Mouse (Mus musculus) hematopoietic stem cell, adult 5-6 weeks (primary cell): ENCODE results near the gene Ndufa10. TPM values are rescaled to one million over a fixed set of nuclear protein-coding genes. Genes with fewer than 3 reads are reported as not detected.
A peak's percentile ranks its signal among the peaks of the same experiment; 100 is the strongest.

Experiments
- ATAC-seq, 2 experiments: fragments of 125-278 bp in 1 of 2; replicated peaks in 1 of 2; 2 replicates each; pipeline ENCODE4 v1.8.0; 2016 to 2017; ENCODE audit warnings: inconsistent platforms in 2 of 2, mild to moderate bottlenecking in 2 of 2, moderate number of reproducible peaks in 2 of 2, low read depth in 1 of 2, moderate TSS enrichment in 1 of 2; ENCODE audit not compliant: low FRiP score in 2 of 2, poor library complexity in 2 of 2, severe bottlenecking in 2 of 2, insufficient read depth in 1 of 2, low TSS enrichment in 1 of 2
- total RNA-seq: library from RNA; stranded (forward); fragments of 172-1452, 232-1000 nt; gene quantifications from 2 replicates; pipeline ENCODE4 v1.2.3, GENCODE M21; 2017

Gene Ndufa10
- total RNA-seq, 1 experiment from 2014 or later: 84.7 TPM

DNA sequence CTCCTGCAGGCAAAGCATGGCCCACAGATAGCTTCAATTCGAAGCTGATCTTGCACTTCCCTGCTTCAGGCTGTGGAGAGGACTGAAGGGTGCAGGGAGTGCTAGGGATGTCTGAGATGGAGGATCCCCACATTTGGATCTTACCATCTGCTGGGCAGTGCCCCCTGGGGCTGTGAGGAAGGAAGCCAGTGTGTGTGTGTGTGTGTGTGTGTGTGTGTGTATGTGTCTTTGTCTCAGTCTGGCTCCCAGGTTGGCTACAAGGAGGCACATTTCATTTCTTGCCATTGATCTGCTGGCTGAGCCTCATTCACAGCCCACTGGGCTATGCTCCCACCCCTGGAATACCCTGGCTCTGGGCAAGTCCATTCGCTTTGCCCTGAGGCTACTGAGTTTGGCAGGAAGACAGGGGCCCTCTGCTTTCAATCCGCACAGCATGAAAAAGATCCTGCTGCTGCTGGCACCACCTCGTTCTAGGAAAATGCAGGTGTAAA, 36.8 kb downstream of the Ndufa10 start:
- ATAC-seq: no peak

DNA sequence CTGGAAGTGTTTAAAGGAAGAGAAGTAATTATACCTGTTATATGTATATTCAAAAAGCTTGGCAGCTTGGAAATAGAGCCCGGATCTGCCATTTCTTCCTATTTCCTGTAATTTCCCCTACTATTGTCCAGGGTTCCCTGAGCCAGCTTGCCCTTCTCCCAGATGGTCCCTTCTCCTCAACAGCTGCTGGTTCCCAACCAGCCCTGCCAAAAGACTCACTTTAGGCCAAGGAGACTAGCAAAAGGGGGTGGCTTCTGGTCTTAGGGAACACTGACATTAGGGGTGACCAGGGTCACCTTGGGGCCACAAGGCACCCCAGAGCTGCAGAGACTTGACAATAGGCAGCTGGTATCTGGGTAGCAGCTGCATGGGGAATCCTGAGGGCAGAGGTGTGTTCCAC, 38.7 kb downstream of the Ndufa10 start:
- ATAC-seq: no peak

DNA sequence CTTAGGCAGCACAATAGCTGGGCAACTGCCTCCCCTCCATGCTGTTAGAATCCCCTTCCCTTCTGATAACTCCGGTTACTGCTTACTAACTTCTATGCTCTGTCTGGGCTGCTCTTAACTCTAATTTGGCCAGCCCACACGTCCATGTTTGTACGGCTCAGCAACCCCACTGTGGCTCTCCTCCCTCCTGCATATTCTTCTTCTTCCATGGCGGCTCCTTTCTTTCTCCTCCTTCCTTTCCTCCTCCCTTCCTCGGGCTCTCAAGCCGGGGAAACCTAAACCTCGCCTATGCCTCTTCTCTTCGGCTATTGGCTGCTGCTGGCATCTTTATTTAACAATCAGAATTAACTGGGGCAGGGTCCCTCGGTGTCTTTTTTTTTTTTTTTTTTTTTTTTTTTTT, 40.9 kb downstream of the Ndufa10 start:
- ATAC-seq: no peak

DNA sequence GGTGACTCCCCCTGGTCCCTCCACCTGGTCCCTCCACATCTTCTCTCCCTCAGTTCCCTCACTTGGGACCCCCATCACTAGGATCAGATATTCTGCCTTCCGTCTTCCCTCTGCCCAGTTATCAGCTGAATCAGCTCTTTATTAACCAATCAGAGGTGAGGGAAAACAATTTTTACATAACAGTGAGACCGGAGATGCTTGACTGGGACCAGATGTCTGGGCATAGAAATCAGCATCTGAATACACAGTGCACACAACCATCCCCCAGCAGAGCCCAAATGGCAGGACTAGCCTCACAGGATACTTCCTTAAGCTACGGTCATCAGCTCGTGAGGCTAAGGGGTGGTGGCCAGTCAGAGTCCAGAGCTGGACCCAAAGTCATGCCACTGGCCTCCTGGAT, 41.6 kb downstream of the Ndufa10 start:
- no peak for ATAC-seq

DNA sequence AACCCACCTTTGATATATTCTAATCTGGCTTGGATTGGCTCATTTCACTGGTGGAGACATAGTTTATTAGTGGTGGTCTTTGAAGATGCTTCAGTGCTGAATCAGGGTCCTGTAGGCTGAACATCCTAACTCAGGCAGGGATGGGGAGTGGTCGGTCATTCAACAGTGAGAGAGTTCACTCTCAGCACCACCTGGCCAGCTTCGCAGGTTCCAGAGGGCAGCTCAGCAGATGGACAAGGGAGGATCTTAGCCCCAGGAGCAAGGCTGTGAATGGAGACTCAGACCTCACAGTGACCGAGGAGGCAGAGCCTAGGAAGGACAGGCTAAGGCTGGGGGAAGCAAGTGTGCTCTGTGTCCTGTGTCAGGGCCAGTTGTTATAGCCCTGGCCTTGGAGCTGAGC, 42.2 kb downstream of the Ndufa10 start:
- no peak for ATAC-seq

DNA sequence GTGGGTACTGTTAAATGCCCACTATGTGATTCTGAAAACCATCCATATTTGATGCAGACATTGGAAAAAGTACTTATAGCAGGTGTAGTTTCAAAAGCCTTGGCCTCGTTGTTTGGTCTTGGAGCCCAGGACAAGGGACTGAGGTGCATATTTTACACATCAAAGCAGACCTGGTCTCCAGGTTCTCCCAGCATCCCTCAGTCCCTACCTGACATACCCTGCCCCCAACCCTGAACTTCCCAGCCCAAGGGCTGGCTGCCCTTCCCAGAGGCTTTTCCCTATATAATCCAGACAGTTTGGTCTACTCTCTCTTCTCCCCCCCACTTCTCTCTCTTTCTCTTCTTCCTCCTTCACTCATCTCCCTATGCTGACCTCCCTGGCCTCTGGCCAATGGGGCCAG, 42.7 kb downstream of the Ndufa10 start:
- no peak for ATAC-seq

DNA sequence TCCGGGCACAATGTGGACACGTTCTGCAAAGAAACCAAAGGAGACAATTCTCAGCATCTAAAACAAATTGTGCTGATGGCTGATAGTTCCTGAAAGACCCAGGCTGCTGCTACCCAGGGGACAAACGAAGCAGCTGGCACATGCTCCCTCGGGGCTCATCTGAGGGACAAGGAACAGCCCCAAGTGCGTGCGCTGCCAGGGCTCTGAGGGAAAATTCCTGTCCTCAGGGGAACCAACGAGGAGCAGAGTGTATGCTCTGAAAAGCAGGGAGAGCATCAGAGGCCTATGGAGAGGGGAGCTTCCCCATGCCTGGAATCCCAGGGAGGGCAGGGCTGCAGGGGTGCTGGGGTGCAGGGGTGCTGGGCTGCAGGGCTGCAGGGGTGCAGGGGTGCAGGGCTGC, 48.9 kb downstream of the Ndufa10 start:
- ATAC-seq: no peak

DNA sequence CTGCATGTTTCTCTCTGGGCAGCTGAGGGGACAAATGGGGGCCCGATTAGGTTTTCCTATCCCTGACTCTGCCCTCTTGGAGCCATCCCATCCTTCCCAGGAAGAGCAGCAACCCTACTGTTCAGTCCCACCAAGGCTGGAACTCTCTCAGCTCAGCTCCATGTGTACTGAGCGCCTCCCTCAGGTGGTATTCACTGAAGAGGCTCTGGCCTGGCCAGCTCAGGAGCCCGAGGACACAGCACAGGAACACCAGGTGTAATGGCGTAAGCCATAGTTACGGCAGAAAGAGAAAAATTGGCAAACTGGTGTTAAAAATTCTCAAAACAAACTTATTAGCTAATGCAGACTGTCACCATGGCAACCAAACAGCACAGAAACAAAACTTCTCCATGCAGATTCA, 68.5 kb downstream of the Ndufa10 start:
- ATAC-seq: no peak

DNA sequence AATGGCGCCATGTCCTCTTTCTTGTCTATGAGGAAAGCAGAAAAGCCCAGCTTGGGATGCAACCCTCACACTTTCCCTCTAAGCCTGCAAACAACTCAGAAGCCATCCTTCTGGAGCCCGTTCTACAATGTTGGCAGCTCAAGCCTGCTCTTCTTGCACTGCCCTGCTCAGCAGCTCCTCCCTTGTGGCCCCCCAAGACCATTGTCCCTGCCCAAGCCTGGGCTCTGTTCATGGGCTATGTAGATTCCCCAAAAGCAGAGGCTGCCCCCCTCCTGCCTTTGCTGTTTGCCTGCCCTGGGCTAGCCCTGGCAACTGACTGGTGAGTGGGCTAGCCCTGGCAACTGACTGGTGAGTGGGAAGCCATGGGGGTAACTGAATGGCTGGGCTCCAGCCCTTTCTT, 73.1 kb downstream of the Ndufa10 start:
- no peak for ATAC-seq

DNA sequence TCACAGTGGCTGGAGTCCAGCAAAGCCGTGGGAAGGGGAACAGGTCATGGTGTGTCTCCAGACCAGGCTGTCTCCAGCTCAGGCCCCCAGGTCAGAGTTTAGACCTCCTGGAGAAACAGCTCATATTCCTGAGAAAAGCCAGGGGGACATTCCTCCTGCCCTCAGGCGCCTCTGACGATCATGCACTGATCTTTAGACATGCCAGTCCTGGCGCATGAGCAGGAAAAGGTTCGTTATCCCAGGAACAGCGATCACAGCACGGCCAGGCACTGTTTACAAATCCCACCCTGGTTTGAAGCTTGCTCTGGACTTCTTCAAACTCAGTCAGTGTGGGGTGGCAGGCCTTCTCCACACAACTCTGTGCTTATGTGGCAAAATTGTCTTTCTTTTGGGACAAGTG, 75.1 kb downstream of the Ndufa10 start:
- no peak for ATAC-seq

DNA sequence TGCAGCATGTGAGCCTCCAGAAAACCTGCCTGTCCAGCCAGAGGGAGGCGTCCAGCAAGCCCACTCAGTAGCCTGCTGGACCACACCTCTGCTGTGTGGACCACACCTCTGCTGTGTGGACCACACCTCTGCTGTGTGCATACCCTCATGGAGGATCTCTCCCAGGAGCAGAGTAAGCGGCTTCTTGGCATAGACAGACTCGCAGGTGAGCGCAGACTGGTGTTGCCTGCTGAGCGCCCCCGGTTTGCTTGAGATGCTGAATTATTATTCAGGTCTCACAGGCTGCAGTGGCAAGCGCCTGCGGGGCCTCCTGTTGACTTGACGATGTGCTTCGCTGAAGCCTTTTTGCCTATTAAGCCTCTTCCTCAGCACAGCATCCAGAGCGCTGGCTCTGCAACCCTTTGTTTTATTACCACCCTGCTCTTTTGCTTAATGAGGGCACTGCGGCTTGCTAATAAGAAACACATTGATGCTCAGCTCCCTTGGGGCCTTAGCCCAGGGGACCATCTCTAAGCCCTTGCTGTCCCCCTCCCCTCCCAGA, 76.1 kb downstream of the Ndufa10 start:
- no peak for ATAC-seq

DNA sequence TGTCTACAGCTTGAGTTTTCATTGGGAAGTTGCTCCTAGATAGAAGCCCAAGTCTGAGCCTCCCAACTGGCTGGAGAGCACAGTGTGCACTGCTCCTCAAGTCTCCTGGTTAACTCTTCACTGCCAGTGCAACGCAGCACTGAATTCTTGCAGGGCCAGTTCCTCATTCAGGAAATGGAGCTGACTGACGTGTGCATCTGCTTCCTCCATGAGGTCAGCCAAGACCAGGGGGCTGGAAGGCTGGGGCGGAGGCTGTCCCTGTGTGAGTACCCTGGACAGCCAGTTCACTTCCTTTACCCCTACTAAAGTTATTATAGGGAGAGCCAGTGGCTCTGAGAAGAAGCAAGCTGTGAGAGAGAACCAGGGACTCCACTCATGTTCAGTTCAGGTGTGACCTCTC, 79.4 kb downstream of the Ndufa10 start:
- ATAC-seq: peak; percentile 30 to 68; a peak in 3 of 4 replicates

DNA sequence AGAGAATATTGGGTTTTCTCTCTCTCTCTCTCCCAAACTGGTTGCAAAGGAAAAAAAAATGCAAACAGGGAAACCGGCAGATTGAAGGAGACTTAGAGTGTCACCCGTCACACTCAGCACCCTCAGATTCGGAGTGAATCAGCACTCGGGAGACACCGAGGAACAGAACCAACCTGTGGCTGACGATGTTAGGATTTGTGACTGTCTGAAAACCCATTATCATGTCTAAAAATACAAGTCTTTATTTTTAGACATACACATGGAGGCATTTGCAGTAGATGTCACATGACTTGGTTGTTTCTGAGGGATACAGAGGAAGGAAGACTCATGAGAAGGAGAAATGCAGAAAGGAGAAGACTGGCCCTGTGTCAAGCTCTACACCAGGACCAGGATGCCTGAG, 80.5 kb downstream of the Ndufa10 start:
- no peak for ATAC-seq

Other genes starting within 250 kb of the Ndufa10 start
- not detected in 2 replicates for gene Olfr1416, start 11.3 kb upstream of the Ndufa10 start, total RNA-seq
- gene Olfr1415, start 22.2 kb upstream of the Ndufa10 start, total RNA-seq: not detected in 2 replicates
- gene Olfr1414, start 44.8 kb upstream of the Ndufa10 start, total RNA-seq: not detected in 2 replicates
- not detected in 2 replicates for gene Olfr1413, start 97.5 kb upstream of the Ndufa10 start, total RNA-seq
- not detected in 2 replicates for gene Olfr1412, start 111.9 kb upstream of the Ndufa10 start, total RNA-seq
- gene Olfr1411, start 120.6 kb upstream of the Ndufa10 start, total RNA-seq: not detected in 2 replicates
- gene Olfr1410, start 131.9 kb upstream of the Ndufa10 start, total RNA-seq: not detected in 2 replicates
- not detected in 2 replicates for gene Olfr12, start 143.9 kb upstream of the Ndufa10 start, total RNA-seq
- 99.2 and 139 TPM in 2 replicates for gene Cops9, start 168.1 kb upstream of the Ndufa10 start, total RNA-seq
- 17.1 and 21.5 TPM in 2 replicates for gene Otos, start 175.0 kb upstream of the Ndufa10 start, total RNA-seq